Mouse (Mus musculus): ENCODE results near the gene Nek6.

DNA sequence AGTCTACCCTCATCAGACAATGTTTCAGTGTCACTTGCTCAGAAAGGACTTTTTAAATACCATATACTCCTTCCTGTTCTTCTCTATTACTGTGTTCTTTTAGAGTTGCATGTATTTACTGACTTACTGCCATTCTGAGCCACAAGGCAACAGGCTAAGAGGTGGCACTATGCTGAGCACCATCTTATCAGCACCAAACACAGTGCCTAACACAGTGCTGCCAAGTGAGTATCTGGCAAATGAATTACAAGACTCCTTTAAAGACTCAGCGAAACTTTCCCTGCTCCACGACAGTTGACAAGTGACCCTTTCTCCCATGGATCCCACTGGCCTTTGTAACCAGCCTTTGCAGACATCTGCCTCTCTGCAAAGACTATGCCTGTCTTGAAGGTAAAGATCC lies 119.1 kb downstream of the Nek6 start:
- TF ChIP-seq CTCF (conservative IDR thresholded peaks at IDR 0.05; ENCODE audit: insufficient read depth, insufficient read length, low read depth, low read length) (no peak), POLR2A (IDR thresholded peaks at IDR 0.05; ENCODE audit: low read depth, low read length) (no peak)
